Mouse (Mus musculus) embryonic fibroblast, embryonic 13.5 days (primary cell): Measurements from ENCODE around the gene Hpdl. TPM values are rescaled to one million over a fixed set of nuclear protein-coding genes. Genes with fewer than 3 reads are reported as not detected.

Experiments used
- H3K27ac ChIP-seq: 2 replicates; pipeline ENCODE4 v1.5.1; 2012; ENCODE audit warnings: low read length, control low read depth, inconsistent platforms; ENCODE audit not compliant: insufficient read depth
- H3K4me1 ChIP-seq: 2 replicates; pipeline ENCODE4 v1.6.1; 2011; ENCODE audit warnings: low read length; ENCODE audit not compliant: control insufficient read depth, insufficient read depth
- H3K4me3 ChIP-seq: 2 replicates; pipeline ENCODE4 v1.5.1; 2011; ENCODE audit warnings: mild to moderate bottlenecking, control low read depth, low read length; ENCODE audit not compliant: insufficient read depth
- CTCF ChIP-seq: IDR thresholded peaks from 2 replicates; pipeline ENCODE4 v1.5.1; 2011; ENCODE audit warnings: mild to moderate bottlenecking, control low read depth, low read length, moderate library complexity, borderline replicate concordance; ENCODE audit not compliant: insufficient read depth
- POLR2A ChIP-seq: IDR thresholded peaks from 2 replicates; pipeline ENCODE4 v1.6.1; 2011; ENCODE audit warnings: low read depth, mild to moderate bottlenecking, control low read depth, low read length, moderate library complexity
- polyA plus RNA-seq: library from polyadenylated mRNA; stranded (reverse); fragments of >200 nt; gene quantifications from 2 replicates; pipeline ENCODE4 v1.2.4, GENCODE M21; 2011; ENCODE audit warnings: low read depth; ENCODE audit not compliant: missing spikeins, insufficient read length

Gene Hpdl
- polyA plus RNA-seq, 1 experiment = 0.39 TPM

DNA sequence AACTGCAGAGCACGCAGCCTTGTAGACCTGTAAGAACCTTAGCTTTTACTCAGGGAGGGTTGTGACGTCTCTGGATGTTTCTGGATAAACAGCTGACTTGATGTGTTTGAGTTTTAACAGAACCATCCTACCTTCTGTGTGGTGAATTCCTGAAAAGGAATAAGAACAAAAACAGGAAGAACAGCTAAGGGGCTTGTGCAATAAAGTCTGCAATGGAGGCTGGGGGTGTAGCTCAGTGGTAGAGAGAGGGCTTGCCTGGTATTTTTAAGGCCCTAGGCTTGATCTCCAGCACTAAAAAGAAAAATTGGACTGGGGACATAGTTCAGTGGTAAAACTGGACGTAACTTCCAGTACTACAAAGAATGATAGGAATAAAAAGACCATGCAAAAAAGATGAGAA is 44.4 kb downstream of the Hpdl start:
- TF ChIP-seq POLR2A (no peak), CTCF (no peak)
- Histone ChIP-seq H3K4me3 (no peak overlapping the region), H3K4me1 (no peaks in the 10 kb centered on the region)

DNA sequence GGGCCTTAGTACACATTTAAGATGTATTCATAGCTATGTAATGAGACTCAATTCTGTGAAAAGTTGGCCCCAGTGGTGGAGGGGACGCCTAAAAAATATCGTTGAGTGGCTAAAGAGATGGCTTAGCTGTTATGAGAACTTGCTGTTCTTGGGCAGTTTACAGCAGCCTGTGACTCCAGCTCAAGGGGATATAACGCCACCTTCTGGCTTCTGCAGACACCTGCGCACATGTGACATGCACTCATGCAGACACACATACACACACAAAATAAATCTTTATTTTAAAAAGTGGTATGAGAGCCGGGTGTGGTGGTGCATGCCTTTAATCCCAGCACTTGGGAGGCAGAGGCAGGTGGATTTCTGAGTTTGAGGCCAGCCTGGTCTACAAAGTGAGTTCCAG is 45.1 kb downstream of the Hpdl start:
- TF ChIP-seq POLR2A = no peak
- no peak for TF ChIP-seq CTCF
- Histone ChIP-seq H3K27ac (no peak overlapping the region), H3K4me1 (no peaks in the 10 kb centered on the region), H3K4me3 (no peak overlapping the region)

More for the DNA sequence above, 44.4 kb downstream of the Hpdl start:
- no peak overlapping the region for H3K27ac ChIP-seq

Other genes with a start within 250 kb of the Hpdl start
- 1.9 and 2.6 TPM in 2 replicates for gene Ccdc17, start 225.1 kb downstream of the Hpdl start, polyA plus RNA-seq
- gene Nasp, start 193.8 kb downstream of the Hpdl start, polyA plus RNA-seq = 63.7 and 95.4 TPM in 2 replicates
- gene Akr1a1, start 170.0 kb downstream of the Hpdl start, polyA plus RNA-seq = 575 and 597 TPM in 2 replicates
- 887 and 980 TPM in 2 replicates for gene Prdx1, start 136.2 kb downstream of the Hpdl start, polyA plus RNA-seq
- gene Mmachc, start 113.3 kb downstream of the Hpdl start, polyA plus RNA-seq = 18.6 and 22.6 TPM in 2 replicates
- 21.8 and 33.8 TPM in 2 replicates for gene Ccdc163, start 113.2 kb downstream of the Hpdl start, polyA plus RNA-seq
- gene Tesk2, start 100.8 kb downstream of the Hpdl start, polyA plus RNA-seq = 6.3 and 7.8 TPM in 2 replicates
- gene Toe1, start 14.1 kb downstream of the Hpdl start, polyA plus RNA-seq = 18.4 and 18.6 TPM in 2 replicates
- 4.7 and 9.2 TPM in 2 replicates for gene Mutyh, start 14.0 kb downstream of the Hpdl start, polyA plus RNA-seq
- not detected in 2 replicates for gene Zswim5, start 55.7 kb upstream of the Hpdl start, polyA plus RNA-seq
- 54.1 and 54.6 TPM in 2 replicates for gene Urod, start 172.7 kb upstream of the Hpdl start, polyA plus RNA-seq
- 10.1 and 10.2 TPM in 2 replicates for gene Hectd3, start 173.6 kb upstream of the Hpdl start, polyA plus RNA-seq
- 34.1 and 37.9 TPM in 2 replicates for gene Eif2b3, start 197.7 kb upstream of the Hpdl start, polyA plus RNA-seq